Mouse (Mus musculus) lung, adult 2 months (tissue): ENCODE results near the gene Gab1.

ENCODE experiments used
- CTCF ChIP-seq: fragments of 200-500 bp; IDR thresholded peaks from 2 replicates; pipeline ENCODE4 v1.5.1; 2011; ENCODE audit warnings: mild to moderate bottlenecking, low read length, control low read depth; ENCODE audit not compliant: insufficient read depth
- POLR2A ChIP-seq: fragments of 200-500 bp; IDR thresholded peaks from 2 replicates; pipeline ENCODE4 v1.6.1; 2011; ENCODE audit warnings: low read depth, mild to moderate bottlenecking, control low read depth, low read length, borderline replicate concordance; ENCODE audit errors: extremely low read depth

- TF ChIP-seq CTCF (no peak), POLR2A (no peak)
These were observed 165.9 kb downstream of the Gab1 start for GRCm38 (mm10) chr8:80714461-80714860.
